Mouse (Mus musculus): ENCODE results near the gene Litaf. TPM values are rescaled to one million over a fixed set of nuclear protein-coding genes. Genes with fewer than 3 reads are reported as not detected.
"Not testable (repeated sequence)": the region's sequence is repeated elsewhere in the genome, so short reads cannot be mapped to it uniquely, and the experiment has no call there.

Litaf gene
- polyA plus RNA-seq, 1 experiment from 2014 or later: 53.6 TPM

GRCm38 (mm10) chr16:11014407-11014806 lies 51.5 kb downstream of the Litaf start:
- no peaks in the 10 kb centered on the region for H3K36me3 ChIP-seq (replicated peaks)
- H3K27me3 ChIP-seq: no peaks in the 10 kb centered on the region
- peaks cover 10% of the 10 kb centered on the region for H3K4me1 ChIP-seq
- WGBS: 86% methylated on average over 3 of the region's 3 CpGs
- no peak overlapping the region for H3K4me2 ChIP-seq
- no peaks in the 10 kb centered on the region for H3K9me3 ChIP-seq
- ATAC-seq (ENCODE audit: low FRiP score): no peak
- no peak overlapping the region for H3K4me3 ChIP-seq (replicated peaks)
- no peak overlapping the region for H3K9ac ChIP-seq
- no peak overlapping the region for H3K27ac ChIP-seq

GRCm38 (mm10) chr16:11013464-11014147 lies 52.4 kb downstream of the Litaf start:
- peaks cover 14% of the 10 kb centered on the region for H3K4me1 ChIP-seq
- H3K27me3 ChIP-seq: not testable (repeated sequence)
- WGBS: 93% methylated on average over 11 of the region's 19 CpGs

DNA sequence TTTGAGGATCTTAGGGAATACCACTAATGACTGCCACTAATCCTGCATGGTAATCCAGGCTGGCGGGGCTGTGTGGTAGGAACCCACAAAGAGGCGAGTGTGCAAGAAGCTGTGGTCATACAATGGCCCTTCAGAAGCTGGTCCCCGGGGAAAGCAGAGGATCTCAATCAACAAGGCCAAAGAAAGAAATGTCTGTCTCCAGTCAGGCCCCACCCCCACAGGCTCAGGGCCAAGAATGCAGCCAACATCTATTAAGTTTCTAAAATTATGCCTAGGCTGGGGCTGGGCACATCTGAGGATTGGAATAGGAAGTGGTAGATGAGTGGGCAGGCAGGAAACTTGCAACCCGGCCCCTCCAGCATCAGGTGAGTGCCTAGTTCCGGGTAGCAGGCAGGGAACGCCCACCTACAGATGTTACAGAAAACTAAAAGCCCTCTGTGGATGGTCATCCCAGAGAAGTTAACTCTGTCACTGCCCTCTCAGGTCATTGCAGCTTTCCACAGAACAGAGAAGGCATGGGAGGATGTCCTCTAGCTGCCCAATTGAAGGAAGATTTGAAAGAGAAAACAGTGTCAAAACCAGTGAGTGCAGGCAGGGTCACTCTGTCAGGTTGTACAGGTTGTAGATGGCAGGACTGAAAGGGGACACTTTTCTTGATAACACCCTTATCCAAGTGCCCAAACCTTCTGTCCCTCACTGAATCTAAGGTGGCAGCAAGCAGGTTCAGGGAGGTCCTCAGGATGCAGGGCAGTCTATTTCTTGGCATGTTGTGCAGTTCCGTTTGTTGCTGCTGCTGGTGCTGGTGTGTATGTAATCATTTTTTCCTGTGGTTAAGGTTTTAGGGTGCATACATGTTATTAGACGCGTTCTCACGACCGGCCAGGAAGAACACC lies 53.1 kb downstream of the Litaf start:
- ATAC-seq (ENCODE audit: low FRiP score): 0 out of 2 replicates have a peak, but pooled peaks have one; percentile 40
- WGBS: 72% methylated on average over 11 of the region's 11 CpGs
- Histone ChIP-seq H3K36me3 (replicated peaks) (no peaks in the 10 kb centered on the region), H3K4me2 (no peak overlapping the region), H3K4me3 (replicated peaks) (no peak overlapping the region), H3K4me1 (peaks cover 22% of the 10 kb centered on the region), H3K9ac (no peak overlapping the region), H3K9me3 (no peaks in the 10 kb centered on the region), H3K27me3 (no peaks in the 10 kb centered on the region), H3K27ac (0 out of 2 replicates have a peak overlapping the region, but pooled peaks have one; percentile 13)

More at GRCm38 (mm10) chr16:11013464-11014147, 52.4 kb downstream of the Litaf start:
- not testable (repeated sequence) for H3K36me3 ChIP-seq (replicated peaks); H3K9me3 ChIP-seq; H3K27ac ChIP-seq; H3K4me3 ChIP-seq (replicated peaks); H3K4me2 ChIP-seq; H3K9ac ChIP-seq; ATAC-seq (ENCODE audit: low FRiP score)

DNA sequence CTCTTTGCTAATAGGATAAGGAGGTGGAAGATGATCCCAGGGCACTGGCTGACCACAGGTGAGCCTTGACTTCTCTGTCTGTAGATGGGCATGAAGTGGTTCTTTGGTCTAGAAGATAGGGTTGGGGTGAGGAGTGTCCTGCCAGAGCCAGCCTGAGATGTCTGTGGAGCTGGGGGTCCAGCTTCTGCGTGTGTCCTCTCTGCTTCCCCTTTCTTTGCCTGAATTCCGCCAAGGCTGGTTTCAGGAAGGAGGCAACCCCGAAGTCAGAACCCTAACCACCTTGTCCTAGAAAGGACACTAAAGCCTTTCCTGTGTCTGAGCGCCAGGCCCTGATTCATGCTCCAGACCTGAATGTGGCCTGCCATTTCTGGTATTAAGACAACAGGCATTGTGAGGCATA lies 54.0 kb downstream of the Litaf start:
- WGBS: 91% methylated on average over 4 of the region's 4 CpGs
- H3K4me3 ChIP-seq (replicated peaks): no peak overlapping the region
- H3K36me3 ChIP-seq (replicated peaks): no peaks in the 10 kb centered on the region
- no peak for ATAC-seq (ENCODE audit: low FRiP score)
- no peaks in the 10 kb centered on the region for H3K27me3 ChIP-seq
- H3K4me1 ChIP-seq: peaks cover 24% of the 10 kb centered on the region
- H3K27ac ChIP-seq: no peak overlapping the region
- no peak overlapping the region for H3K4me2 ChIP-seq
- no peaks in the 10 kb centered on the region for H3K9me3 ChIP-seq
- H3K9ac ChIP-seq: no peak overlapping the region

- ATAC-seq (ENCODE audit: low FRiP score): no peak
- peaks cover 24% of the 10 kb centered on the region for H3K4me1 ChIP-seq
- WGBS: 73% methylated on average over 2 of the region's 2 CpGs
- H3K36me3 ChIP-seq (replicated peaks): no peaks in the 10 kb centered on the region
- no peak overlapping the region for H3K9ac ChIP-seq
- H3K9me3 ChIP-seq: no peaks in the 10 kb centered on the region
- no peak overlapping the region for H3K4me3 ChIP-seq (replicated peaks)
- no peak overlapping the region for H3K4me2 ChIP-seq
- H3K27ac ChIP-seq: no peak overlapping the region
- no peaks in the 10 kb centered on the region for H3K27me3 ChIP-seq
Observed at GRCm38 (mm10) chr16:11011206-11011605, 54.8 kb downstream of the Litaf start.

DNA sequence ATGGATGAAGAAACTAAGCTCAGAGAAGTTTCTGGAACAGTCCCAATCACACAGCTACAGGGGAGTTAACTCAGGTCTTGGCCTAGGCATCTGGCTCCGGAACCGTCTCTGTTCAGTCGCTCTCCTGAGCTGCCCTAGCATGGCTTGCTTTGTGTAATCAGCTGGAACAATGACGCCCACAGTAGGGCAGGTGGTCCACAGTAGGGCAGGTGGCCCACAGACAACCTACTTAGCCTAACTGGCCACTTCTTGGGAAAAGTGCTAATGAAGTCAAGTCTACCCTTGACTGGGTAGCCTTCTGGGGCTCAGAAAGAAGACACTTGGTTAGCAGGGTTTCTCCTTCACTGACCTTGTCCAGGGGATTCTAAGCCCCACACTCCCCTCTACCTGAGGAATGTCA lies 55.7 kb downstream of the Litaf start:
- H3K4me1 ChIP-seq: peaks cover 24% of the 10 kb centered on the region
- no peak overlapping the region for H3K9ac ChIP-seq
- no peaks in the 10 kb centered on the region for H3K27me3 ChIP-seq
- 87% methylated on average over 4 of the region's 4 CpGs for WGBS
- no peak overlapping the region for H3K4me3 ChIP-seq (replicated peaks)
- no peak overlapping the region for H3K4me2 ChIP-seq
- no peak for ATAC-seq (ENCODE audit: low FRiP score)
- no peaks in the 10 kb centered on the region for H3K36me3 ChIP-seq (replicated peaks)
- no peak overlapping the region for H3K27ac ChIP-seq
- no peaks in the 10 kb centered on the region for H3K9me3 ChIP-seq

- Histone ChIP-seq H3K27ac (peak overlapping the region; percentile 91), H3K9ac (no peak overlapping the region; the same call in 1 of the 2 replicates), H3K4me2 (peak overlapping the region; percentile 10; the same call in 1 of the 2 replicates), H3K4me1 (peaks cover 24% of the 10 kb centered on the region), H3K27me3 (no peaks in the 10 kb centered on the region), H3K9me3 (peaks cover 5% of the 10 kb centered on the region; the same call in 1 of the 2 replicates), H3K36me3 (replicated peaks) (no peaks in the 10 kb centered on the region), H3K4me3 (replicated peaks) (no peak overlapping the region)
- WGBS: 44% methylated on average over 15 of the region's 15 CpGs
- peak; percentile 84 for ATAC-seq (ENCODE audit: low FRiP score)
Observed at GRCm38 (mm10) chr16:11008162-11008991, 57.6 kb downstream of the Litaf start.

DNA sequence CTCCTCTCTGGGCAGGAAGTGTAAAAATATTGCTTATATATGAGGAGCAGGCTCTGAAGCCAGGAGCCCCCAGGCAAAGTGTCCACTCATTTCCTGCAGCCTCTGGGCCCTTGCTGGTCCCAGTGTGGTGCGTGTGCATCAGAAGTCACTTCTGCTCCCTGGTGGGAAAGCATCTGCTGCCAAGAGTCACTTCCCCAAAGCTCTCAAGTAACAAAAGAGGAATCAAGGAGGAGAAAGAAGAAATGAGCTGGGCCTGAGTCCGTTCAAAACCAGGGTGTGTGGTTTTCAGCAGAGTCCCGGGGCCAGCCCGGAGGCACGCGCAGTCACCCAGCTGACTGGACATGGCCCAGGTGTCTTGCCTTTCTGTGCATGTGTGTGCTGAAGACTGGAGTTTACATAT lies 59.9 kb downstream of the Litaf start:
- Histone ChIP-seq H3K9ac (no peak overlapping the region), H3K27ac (0 out of 2 replicates have a peak overlapping the region, but pooled peaks have one; percentile 31), H3K4me2 (no peak overlapping the region), H3K4me1 (peaks cover 14% of the 10 kb centered on the region), H3K4me3 (replicated peaks) (no peak overlapping the region), H3K27me3 (no peaks in the 10 kb centered on the region), H3K36me3 (replicated peaks) (no peaks in the 10 kb centered on the region), H3K9me3 (peaks cover 5% of the 10 kb centered on the region; the same call in 1 of the 2 replicates)
- 74% methylated on average over 6 of the region's 6 CpGs for WGBS
- ATAC-seq (ENCODE audit: low FRiP score): no peak

DNA sequence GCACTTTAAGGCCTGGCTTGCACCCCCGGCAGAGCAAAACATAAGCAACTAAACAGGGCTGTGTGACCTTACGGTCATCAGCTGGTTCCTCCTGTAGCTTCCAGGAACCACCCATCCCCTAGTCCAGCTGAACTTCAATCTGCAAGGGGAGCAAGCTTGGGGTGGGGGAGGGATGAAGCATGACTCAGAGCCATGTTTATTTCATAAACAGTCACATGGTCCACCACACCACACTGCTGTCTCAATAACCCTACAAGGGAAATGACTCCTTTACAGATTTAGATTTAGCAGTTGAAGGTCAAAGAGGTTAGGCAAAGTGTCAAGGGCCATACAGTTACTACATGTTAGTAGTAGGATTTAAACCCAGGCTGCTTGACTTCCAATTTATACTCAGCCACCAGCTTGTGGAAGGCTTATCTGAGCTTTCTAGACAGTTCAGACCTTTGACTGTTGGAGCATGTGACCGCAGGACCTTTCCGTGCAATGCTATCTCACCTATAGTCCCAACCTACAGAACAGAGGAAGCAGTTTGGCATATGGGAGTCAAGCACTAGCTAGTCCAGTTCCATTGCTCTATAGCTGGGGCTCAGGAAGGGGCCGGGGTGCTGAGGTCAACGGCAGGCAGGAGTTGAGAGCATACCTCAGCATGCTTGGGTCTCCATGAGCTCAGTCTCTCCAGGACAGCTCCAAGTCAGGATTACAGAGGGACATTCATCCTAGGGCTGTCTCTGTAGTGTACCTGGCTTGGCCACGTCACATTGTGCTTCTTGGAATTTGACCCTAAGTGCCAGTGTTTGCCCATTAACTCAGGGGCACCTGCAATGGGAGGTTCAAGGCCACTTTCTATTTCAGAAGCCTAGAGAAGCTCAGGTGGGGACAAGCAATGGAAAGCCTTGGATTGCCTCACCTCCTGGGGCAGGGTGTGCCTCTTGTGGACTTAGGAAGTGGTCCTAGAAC lies 64.0 kb downstream of the Litaf start:
- no peak overlapping the region for H3K27ac ChIP-seq
- no peak for ATAC-seq (ENCODE audit: low FRiP score)
- H3K27me3 ChIP-seq: no peaks in the 10 kb centered on the region
- no peak overlapping the region for H3K4me2 ChIP-seq
- H3K4me3 ChIP-seq (replicated peaks): no peak overlapping the region
- no peak overlapping the region for H3K9ac ChIP-seq
- H3K36me3 ChIP-seq (replicated peaks): no peaks in the 10 kb centered on the region
- H3K9me3 ChIP-seq: peaks cover 5% of the 10 kb centered on the region; the same call in 1 of the 2 replicates
- H3K4me1 ChIP-seq: no peaks in the 10 kb centered on the region
- WGBS: 93% methylated on average over 7 of the region's 7 CpGs

- H3K4me2 ChIP-seq: no peak overlapping the region
- no peaks in the 10 kb centered on the region for H3K27me3 ChIP-seq
- ATAC-seq (ENCODE audit: low FRiP score): no peak
- H3K27ac ChIP-seq: no peak overlapping the region
- no peak overlapping the region for H3K4me3 ChIP-seq (replicated peaks)
- H3K4me1 ChIP-seq: no peaks in the 10 kb centered on the region
- 64% methylated on average over 3 of the region's 3 CpGs for WGBS
- H3K9ac ChIP-seq: no peak overlapping the region
- no peaks in the 10 kb centered on the region for H3K36me3 ChIP-seq (replicated peaks)
- H3K9me3 ChIP-seq: peaks cover 5% of the 10 kb centered on the region; the same call in 1 of the 2 replicates
Observed at GRCm38 (mm10) chr16:10999809-11000208, 66.1 kb downstream of the Litaf start.

DNA sequence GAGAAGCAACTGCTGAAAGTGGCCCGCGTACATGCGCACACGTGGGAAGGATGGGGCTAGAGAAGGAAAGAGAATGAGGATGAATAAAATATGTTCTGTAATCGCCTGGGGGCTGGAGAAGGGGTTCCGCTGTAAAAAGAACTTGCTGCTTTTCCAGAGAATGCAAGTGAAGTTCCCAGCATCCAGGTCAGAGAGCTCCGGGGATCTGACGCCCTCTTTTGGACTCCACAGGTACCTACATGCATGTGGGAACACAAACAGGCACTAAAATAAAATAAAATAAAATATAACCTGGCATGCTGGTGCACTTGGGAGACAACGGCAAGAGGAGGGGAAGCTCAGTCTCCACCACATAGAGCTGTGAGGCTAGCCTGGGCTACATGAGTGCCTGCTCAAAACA lies 67.7 kb downstream of the Litaf start:
- Histone ChIP-seq H3K9ac (no peak overlapping the region), H3K4me2 (no peak overlapping the region), H3K9me3 (no peaks in the 10 kb centered on the region), H3K4me3 (replicated peaks) (no peak overlapping the region), H3K27ac (no peak overlapping the region), H3K27me3 (no peaks in the 10 kb centered on the region), H3K4me1 (peaks cover 4% of the 10 kb centered on the region), H3K36me3 (replicated peaks) (no peaks in the 10 kb centered on the region)
- 79% methylated on average over 9 of the region's 9 CpGs for WGBS
- no peak for ATAC-seq (ENCODE audit: low FRiP score)
